ENCODE assay signal across 33 mouse cellular contexts in the genomic region with DNA sequence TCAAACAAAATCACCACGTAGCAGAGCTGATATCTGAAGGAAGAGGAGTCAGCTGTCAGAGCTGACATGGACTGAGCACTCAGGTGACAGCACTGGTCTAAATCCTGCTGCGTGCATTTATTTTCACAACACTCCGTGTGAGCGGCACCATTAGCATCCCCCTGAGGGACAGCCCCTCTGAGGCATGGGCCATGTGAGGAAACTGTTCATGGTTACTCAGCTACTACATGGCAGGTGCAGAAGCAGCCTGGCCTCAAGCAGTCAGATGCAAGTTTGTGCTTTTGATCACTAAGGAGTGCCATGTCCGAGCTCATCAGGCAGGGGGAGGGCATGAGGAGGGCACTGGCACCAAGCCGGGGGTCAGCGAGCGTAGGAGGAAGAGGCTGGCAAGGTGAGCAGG. TPM values are rescaled to one million over a fixed set of nuclear protein-coding genes. Genes with fewer than 3 reads are reported as not detected.
"Had no signal": no experiment of that assay in that cellular context is flagged by ENCODE, and none has a peak within 500 bp of the region (broad histone marks: within the 10 kb centered on the region; RNA-seq: fewer than 3 reads in every experiment).

No protein-coding gene starts in this region.

- H3K9me3 ChIP-seq: heart, embryonic 12.5 days; heart, embryonic 13.5 days; heart, embryonic 15.5 days; hindbrain, embryonic 10.5 days; hindbrain, embryonic 12.5 days; hindbrain, embryonic 13.5 days; hindbrain, embryonic 15.5 days; intestine, embryonic 15.5 days; kidney, embryonic 15.5 days had no signal

- DNase-seq: heart, postnatal 10 days; heart, postnatal 14 days; heart, postnatal 36 days; heart, postnatal 4 days; kidney, adult 11 months; kidney, adult 18-20 months; kidney, adult 2 months; kidney, adult 8-10 months; kidney, adult 9 months; kidney, postnatal 10 days; kidney, postnatal 14 days; kidney, postnatal 25 days; kidney, postnatal 36 days; kidney, postnatal 4 days; layer of hippocampus, adult 9-11 months; layer of hippocampus, postnatal 36 days had no signal

- H3K27me3 ChIP-seq: heart, embryonic 12.5 days; heart, embryonic 13.5 days; heart, embryonic 15.5 days; hindbrain, embryonic 12.5 days; hindbrain, embryonic 13.5 days; hindbrain, embryonic 15.5 days; intestine, embryonic 15.5 days; kidney, embryonic 15.5 days had no signal

- H3K4me2 ChIP-seq: heart, embryonic 11.5 days; heart, embryonic 12.5 days; heart, embryonic 13.5 days; heart, embryonic 15.5 days; hindbrain, embryonic 12.5 days; hindbrain, embryonic 13.5 days; hindbrain, embryonic 14.5 days; hindbrain, embryonic 15.5 days; intestine, embryonic 15.5 days; kidney, embryonic 15.5 days had no signal

- H3K27ac ChIP-seq: heart, embryonic 13.5 days; heart, embryonic 15.5 days; hindbrain, embryonic 10.5 days; hindbrain, embryonic 12.5 days; hindbrain, embryonic 13.5 days; hindbrain, embryonic 14.5 days; hindbrain, embryonic 15.5 days; hindbrain, postnatal 0 days; intestine, embryonic 15.5 days; kidney, embryonic 15.5 days; kidney, postnatal 0 days; layer of hippocampus, adult 2 months; left cerebral cortex, adult 2 months had no signal

- H3K4me1 ChIP-seq: heart, embryonic 12.5 days; hindbrain, embryonic 12.5 days; intestine, embryonic 15.5 days had no signal

- H3K9ac ChIP-seq: heart, embryonic 12.5 days; heart, embryonic 13.5 days; heart, embryonic 15.5 days; hindbrain, embryonic 12.5 days; hindbrain, embryonic 13.5 days; hindbrain, embryonic 14.5 days; hindbrain, embryonic 15.5 days; intestine, embryonic 15.5 days; kidney, embryonic 15.5 days had no signal

- H3K4me3 ChIP-seq: heart, embryonic 12.5 days; heart, embryonic 13.5 days; heart, embryonic 15.5 days; hindbrain, embryonic 10.5 days; hindbrain, embryonic 12.5 days; hindbrain, embryonic 13.5 days; hindbrain, embryonic 15.5 days; intestine, embryonic 15.5 days; kidney, embryonic 15.5 days; layer of hippocampus, adult 2 months; left cerebral cortex, adult 2 months had no signal

RNA-seq across cellular contexts. Expression of a gene that starts 45.9 kb away (rescaled TPM):
- total RNA-seq: heart, postnatal 4 days; hematopoietic stem cell, adult 5-6 weeks had no signal
- polyA plus RNA-seq: heart, embryonic 11.5 days; heart, embryonic 13.5 days; inflammation-experienced regulatory T-cells, adult 6 months had no signal
